Comparison of ENCODE assay signal across 18 mouse cellular contexts in genomic region chr5:14030796-14031195, GRCm38 (mm10). TPM values are rescaled to one million over a fixed set of nuclear protein-coding genes. Genes with fewer than 3 reads are reported as not detected.
DNase-seq lines count a peak whose midpoint lies in the region; TF ChIP-seq lines count a peak whose summit lies in the region.
"Had no signal": no experiment of that assay in that cellular context is flagged by ENCODE, and none has a peak within 500 bp of the region (broad histone marks: within the 10 kb centered on the region; RNA-seq: fewer than 3 reads in every experiment).

No protein-coding gene starts in this region.

- peaks cover 71% of the 10 kb centered on the region for H3K79me2 ChIP-seq in myocyte (ENCODE audit: control insufficient read depth, insufficient read depth)

- peak; percentile 41 for DNase-seq in 416B (ENCODE audit: low read depth)
- DNase-seq in Muller cell, postnatal 12 days (ENCODE audit: inconsistent ontology term), result peak; percentile 90
- no peak for DNase-seq in heart, adult 18-20 months
- no peak for DNase-seq in kidney, adult 18-20 months
- DNase-seq in gastrocnemius, postnatal 10 days, result no peak
- DNase-seq: adrenal gland, adult 8-10 months; adrenal gland, postnatal 36 days; cerebellum, adult 8-10 months; cerebellum, postnatal 25 days; gastrocnemius, postnatal 14 days had no signal

- H3K36me3 ChIP-seq in myocyte (ENCODE audit: control insufficient read depth, insufficient read depth), result no peaks in the 10 kb centered on the region
- H3K36me3 ChIP-seq: embryonic facial prominence, embryonic 12.5 days; forebrain, embryonic 12.5 days; G1E; heart, embryonic 12.5 days; hindbrain, embryonic 10.5 days; intestine, embryonic 15.5 days had no signal

- TF ChIP-seq POLR2A in myocyte (IDR thresholded peaks at IDR 0.05; ENCODE audit: insufficient read length, low read depth), result no peak

- no peak overlapping the region for H3ac ChIP-seq in myocyte (ENCODE audit: control insufficient read depth, insufficient read length)

- no peak overlapping the region for H3K4me3 ChIP-seq in myocyte
- H3K4me3 ChIP-seq: embryonic facial prominence, embryonic 12.5 days; forebrain, embryonic 12.5 days; heart, embryonic 12.5 days; hindbrain, embryonic 10.5 days; intestine, embryonic 15.5 days had no signal

- H3K27me3 ChIP-seq in myocyte (ENCODE audit: control insufficient read depth, insufficient read depth, insufficient read length), result no peaks in the 10 kb centered on the region
- H3K27me3 ChIP-seq: intestine, embryonic 15.5 days had no signal

- H3K4me2 ChIP-seq in myocyte (ENCODE audit: low read depth), result peak overlapping the region; percentile 1
- H3K4me2 ChIP-seq: embryonic facial prominence, embryonic 12.5 days; forebrain, embryonic 12.5 days; heart, embryonic 12.5 days; hindbrain, embryonic 14.5 days; intestine, embryonic 15.5 days had no signal

TF ChIP-seq in myocyte, 11 proteins besides CTCF, POLR2A, EP300 and RAD21:
- no peak for TF ChIP-seq MYOD1 (IDR thresholded peaks at IDR 0.05; ENCODE audit: control insufficient read depth in 1 of 3, insufficient read length in 2 of 3, low read depth in 2 of 3)
- no peak for TF ChIP-seq MYOG (IDR thresholded peaks at IDR 0.05; ENCODE audit: control insufficient read depth in 1 of 3, insufficient read depth in 1 of 3, insufficient read length in 2 of 3, low read depth in 2 of 3)
- no peak for TF ChIP-seq MAX (IDR thresholded peaks at IDR 0.05; ENCODE audit: low read depth)
- no peak for TF ChIP-seq TCF3 (IDR thresholded peaks at IDR 0.05; ENCODE audit: insufficient read length, low read depth)
- no peak for TF ChIP-seq REST (IDR thresholded peaks at IDR 0.05; ENCODE audit: insufficient read depth, insufficient read length)

RNA-seq across cellular contexts. Expression of gene Sema3e, which starts 5.7 kb away (rescaled TPM):
- 9.9 TPM for polyA plus RNA-seq in myocyte (2012; fragmentation: generic; extraction: Trizol)
- total RNA-seq in heart, adult 18-20 months (2021), result under 1 TPM; 0.12 to 0.49 TPM
- total RNA-seq in gastrocnemius, postnatal 10 days (2021), result under 1 TPM; 0.82 to 0.84 TPM

Comparison
In these comparisons a context has a peak if more than half of its experiments do, and no peak if none do; other contexts are left out.
1. DNase-seq: peak in 416B (single experiment) and Muller cell, postnatal 12 days (single experiment); none in heart, adult 18-20 months (0 of 2), kidney, adult 18-20 months (single experiment) and gastrocnemius, postnatal 10 days (single experiment).